Mouse (Mus musculus): ENCODE data around the gene Wdr35.

- TF ChIP-seq CTCF (IDR thresholded peaks at IDR 0.05; ENCODE audit: low read depth) (no peak), EP300 (IDR thresholded peaks at IDR 0.05; ENCODE audit: low read depth) (no peak)
Observed at GRCm38 (mm10) chr12:9071493-9071892, 97.8 kb downstream of the Wdr35 start.
